Mouse (Mus musculus) heart, adult 9 months (tissue): ENCODE data around the gene Klkb1.
"Not testable (repeated sequence)": the region's sequence is repeated elsewhere in the genome, so short reads cannot be mapped to it uniquely, and the experiment has no call there.

Experiments used
- DNase-seq, 2 experiments: peaks; one replicate each; pipeline ENCODE4 v3.0.0; 2022; ENCODE audit warnings: low spot score in 2 of 2

The Klkb1 gene

GRCm38 (mm10) chr8:45294687-45295086 lies at the start of gene Klkb1:
Klkb1 (minus strand) TSS chr8:45294859.
- DNase-seq: no peak

GRCm38 (mm10) chr8:45344298-45344697 lies 49.6 kb upstream of the Klkb1 start:
- no peak for DNase-seq

GRCm38 (mm10) chr8:45341630-45342628 lies 47.3 kb upstream of the Klkb1 start:
- no peak for DNase-seq

- peak; percentile 29 to 38 for DNase-seq
These were observed 38.8 kb upstream of the Klkb1 start for GRCm38 (mm10) chr8:45333493-45333892.

DNA sequence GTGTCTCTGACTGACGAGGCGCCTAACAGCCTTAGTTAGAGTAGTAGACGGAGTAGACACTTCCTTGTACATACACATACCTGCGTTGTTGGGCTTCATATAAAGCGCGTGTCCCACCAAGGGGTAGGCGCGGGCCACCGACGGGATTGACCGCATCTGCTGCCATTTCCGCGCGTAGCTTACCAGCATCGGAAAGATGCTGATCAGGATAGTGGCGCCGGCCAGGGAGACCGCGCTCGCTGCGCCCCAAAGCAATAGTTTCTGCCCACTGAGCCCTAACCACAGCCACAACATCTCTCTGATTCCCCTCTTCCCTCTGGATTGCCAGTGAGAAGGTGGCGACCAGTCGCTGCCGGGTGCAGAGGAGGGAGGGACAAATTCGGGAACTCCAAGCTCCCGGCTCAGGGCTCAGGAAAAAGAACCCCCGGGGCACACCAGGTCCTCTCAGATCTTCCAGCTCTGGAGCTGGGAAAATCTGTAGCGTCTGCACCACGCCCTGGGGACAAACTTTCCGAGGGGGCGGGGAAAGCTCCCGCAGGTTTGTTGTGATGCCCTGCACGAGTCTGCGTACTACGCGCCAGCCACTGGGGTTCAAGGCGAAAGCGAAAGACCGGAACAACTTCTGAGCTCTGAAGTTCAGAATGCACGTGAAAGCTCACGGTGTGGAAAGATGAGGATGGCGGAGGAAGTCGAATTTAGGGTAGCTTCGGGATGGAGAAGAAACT lies 38.2 kb upstream of the Klkb1 start, which contains the start of gene Cyp4v3:
Cyp4v3 (minus strand) TSS at position 532 of the 725 bp plus-strand sequence.
- DNase-seq: peak; percentile 77 to 81

DNA sequence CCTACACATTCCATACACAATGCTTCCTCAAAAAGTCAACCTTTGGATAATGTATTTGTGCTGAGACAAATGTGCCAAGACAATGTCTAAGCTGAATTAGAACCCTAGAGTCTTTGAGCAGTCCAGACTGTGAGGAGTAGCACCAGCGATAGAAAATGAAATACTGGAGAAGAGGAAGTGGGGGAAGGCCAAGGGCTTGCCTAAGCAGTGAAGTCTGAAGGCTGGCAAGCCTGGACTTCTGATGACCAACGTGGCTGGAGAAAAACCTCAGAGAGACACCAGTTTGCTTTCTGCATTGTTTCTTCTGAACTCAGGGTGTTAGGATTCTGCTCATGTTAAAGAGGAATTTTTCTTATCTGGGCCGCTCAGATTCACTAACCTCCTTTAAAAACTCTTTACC lies 36.2 kb upstream of the Klkb1 start:
- no peak for DNase-seq

DNA sequence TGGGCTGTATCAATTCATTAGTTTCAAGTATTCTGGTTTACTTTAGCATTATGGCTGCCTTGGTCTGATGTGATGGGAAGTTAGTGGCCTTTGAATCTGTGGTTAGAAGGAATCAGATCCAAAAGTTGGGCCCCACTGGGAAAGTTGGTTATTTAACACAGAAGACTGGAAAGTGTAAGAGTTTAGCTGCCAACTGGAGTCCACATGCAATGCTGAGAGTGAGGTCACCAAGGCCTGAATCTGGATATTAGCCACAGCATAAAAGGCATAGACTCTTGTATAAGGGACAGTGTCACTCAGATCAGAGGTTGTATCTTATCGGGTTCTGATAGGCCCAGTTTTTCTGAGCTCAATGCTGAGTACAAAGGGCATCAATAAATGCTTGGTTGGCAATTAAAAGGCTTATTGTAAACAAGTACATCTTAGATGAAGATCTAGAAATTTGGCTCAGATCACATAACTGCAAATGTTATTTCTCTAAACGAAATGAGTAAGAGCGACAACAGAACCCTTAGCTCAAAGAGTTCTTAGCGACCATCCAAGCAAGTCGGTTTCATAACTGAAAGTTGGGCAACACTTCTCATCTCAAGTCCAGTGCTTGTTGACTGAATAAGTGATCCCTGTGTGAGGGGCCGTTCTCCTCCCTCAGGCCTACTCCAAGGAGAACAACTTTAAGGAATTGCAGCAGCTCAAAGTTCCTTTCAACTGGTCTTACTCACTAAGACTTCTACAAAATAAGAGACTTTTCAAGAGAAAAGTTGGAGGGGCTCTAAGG lies 34.7 kb upstream of the Klkb1 start:
- peak; percentile 12 to 24 for DNase-seq

DNA sequence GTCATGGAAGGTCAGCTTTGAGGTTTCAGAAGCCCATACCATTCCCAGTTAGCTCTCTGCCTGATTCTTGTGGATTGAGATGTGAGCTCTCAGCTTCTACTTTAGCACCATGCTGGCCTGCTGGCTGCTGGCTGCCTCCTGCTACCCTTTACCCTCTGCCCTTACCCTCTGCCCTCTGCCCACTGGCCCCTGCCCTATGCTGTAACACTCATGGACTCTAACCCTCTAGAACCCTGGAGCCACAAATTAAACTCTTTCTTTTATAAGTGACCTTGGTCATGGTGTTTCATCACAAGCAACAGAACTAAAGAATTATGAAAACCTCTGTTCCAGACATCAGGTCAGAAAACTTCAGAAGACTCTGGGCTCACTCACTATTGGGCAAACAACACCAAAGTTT lies 32.4 kb upstream of the Klkb1 start:
- not testable (repeated sequence) for DNase-seq

DNA sequence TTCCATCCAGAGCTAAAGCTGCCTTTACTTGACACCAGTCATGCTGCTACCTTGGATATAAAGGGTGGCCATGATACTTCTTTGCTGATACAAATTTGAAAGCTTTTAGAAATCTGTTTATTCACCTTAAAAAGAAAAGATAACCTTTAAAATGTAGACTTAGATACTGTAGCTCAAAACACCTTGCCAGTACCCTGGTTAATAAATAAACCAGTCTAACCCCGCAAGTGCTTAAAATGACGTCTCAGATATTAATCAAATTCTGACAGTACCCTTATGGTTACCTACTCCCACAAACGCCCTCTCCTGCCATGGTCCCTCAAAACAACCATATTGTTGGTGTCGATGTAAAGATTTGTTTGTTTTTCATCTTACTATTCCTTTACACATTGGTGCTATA lies 29.5 kb upstream of the Klkb1 start:
- no peak for DNase-seq

DNA sequence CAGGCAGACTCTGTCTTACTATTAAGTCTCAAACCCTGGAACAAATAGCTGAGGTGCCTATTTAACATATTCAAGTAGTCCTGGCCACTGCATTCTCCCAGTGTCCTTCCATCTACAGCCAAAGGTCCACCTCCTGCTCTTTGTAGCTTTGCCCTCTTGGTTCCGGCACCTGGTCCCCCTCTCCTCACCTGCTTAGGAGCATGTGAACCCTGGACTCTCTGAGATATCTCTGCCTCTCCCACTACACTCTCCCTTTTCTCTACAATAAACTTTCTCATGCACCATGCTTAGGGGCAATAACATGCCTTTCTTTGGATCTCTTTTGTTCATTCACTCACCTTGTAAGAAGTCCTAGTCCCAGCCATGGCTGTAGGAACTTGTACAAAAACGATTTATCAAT lies 26.7 kb upstream of the Klkb1 start:
- DNase-seq: no peak

DNA sequence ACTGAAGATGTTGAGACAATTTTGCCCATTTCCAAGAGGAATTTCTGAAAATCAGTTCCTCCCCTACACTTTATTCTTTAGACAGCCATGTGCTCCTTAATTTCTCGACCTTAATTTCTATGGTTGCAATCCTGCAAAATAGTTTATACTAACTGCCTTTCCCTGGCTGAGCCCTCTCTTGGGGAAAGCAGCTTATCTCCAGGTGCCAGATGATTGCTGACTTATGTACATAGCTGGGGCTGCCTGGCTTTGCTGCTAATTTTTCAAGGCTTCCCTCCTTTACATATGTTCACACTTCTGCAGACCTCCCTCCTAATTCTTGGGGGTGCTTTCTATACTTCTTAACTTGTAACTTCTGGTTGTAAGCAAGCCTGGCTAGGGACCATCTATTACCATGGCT lies 26.3 kb upstream of the Klkb1 start:
- no peak for DNase-seq

DNA sequence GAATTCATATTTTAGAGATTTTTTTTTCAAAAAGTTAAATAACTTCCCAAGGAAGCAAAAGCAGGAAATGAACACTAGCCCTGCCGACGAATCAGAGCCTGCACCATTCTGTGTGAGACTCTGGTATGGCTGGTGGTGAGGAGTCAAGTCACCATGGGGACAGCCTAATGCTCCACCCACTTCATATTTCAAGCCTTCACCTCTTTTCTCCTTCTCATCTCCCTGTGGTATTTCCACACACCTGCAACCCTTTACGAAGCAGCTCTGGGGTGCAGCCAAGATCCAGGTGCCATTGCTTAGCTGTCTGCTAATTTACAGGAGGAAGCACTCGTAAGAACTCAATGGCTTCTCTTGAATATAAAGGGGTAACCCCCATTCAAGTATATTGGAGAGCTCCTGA lies 16.3 kb upstream of the Klkb1 start:
- no peak for DNase-seq

DNA sequence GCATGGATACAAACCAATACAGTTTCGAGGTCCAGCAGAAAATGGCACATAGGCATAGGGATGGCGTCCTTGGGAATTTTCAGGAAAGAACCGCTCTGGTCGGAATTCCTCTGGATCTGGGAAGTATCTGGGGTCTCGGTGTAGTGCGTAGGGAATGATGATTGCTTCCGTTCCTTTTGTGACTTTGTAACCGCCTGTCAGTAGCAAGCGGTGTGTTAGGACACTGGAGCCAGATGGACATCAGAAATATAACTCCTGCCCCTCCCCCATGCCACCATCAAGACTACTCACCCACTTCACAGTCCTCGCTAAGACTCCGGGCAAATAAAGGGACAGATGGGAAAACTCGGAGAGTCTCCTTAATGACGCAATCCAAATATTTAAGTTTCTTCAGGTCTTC lies 13.7 kb upstream of the Klkb1 start, which contains the start of gene Gm45753:
Gm45753 (minus strand) TSS at position 101 of the 400 bp plus-strand sequence.
- no peak for DNase-seq

GRCm38 (mm10) chr8:45305479-45305878 lies 10.8 kb upstream of the Klkb1 start:
- no peak for DNase-seq

DNA sequence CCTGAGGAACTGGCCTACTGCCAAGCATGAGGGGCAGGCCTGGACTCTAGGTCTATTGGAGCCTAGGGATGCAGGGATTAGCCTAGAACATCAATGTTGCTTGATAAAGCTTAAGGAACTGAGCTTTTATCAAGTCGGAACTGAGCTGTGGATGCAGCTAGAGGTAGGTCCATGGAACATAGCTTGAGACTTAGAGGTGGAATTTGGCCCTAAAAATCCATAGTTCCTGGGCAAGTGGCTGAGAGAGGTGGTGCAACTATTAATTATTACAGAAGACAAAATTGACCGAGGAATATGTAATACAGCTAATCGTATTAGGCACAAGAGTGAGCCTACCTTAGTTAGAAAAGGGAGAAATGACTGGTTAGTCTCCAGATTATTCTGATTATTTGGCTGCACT lies 9.7 kb upstream of the Klkb1 start:
- no peak for DNase-seq

DNA sequence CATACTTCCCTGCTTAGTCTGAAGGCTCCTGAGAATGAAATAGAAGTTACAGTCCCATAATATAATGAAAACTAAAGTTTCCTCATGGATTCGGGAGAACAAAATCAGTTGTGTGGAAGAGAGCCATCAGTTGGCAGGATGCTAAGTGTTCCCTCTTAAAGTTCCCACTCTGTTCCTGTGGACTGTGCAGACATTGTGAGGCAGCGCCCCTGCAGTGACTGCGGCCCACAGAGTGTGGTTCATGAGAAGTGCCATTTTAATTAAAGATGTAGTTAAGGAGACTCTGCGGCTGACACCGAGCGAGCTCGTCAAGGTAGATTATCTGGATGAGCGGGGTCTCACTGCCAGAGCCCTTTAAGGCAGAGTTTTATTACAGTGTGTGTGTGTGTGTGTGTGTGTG lies 7.7 kb upstream of the Klkb1 start:
- DNase-seq: no peak

DNA sequence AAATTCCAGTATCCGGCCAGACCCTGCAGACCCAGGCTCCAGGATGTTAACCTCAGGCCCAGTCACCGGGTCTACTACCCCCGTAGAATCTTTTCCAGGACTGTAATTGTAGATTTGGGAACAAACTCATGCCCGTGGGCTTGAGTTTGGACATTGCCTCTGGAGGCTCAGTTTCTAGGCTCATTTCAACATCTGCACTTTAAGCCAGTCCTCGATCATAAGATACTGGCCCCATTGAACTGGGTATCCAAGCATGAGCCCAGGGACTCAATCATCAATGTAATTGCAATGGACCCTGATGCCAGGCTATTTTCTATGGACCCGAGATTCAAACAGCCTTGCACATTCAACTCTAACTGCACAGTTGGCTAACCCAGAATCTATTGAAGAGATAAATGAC lies 617 bp upstream of the Klkb1 start:
- DNase-seq: no peak

- DNase-seq: no peak
These were observed 2.9 kb downstream of the Klkb1 start for GRCm38 (mm10) chr8:45291790-45292189.

DNA sequence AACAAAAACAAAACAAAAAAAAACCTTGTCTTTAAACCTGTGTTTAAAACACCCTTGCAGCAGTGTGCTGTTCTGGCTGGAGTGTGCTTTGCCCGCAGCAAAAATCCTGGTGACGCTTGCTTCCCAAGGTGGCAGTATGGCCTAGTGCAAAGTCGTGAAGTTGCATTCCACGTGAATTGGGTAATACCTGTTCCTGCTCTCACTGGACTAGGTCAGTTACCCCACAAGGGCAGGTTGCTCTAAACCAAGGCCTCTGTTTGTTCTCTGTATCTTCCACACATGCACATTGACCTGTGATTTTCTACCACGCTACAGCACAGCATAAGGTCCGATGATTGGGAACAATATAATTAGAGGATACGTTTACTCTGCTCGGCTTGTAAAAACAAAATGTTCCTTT lies 13.0 kb downstream of the Klkb1 start:
- DNase-seq: no peak

GRCm38 (mm10) chr8:45277453-45277852 lies 17.2 kb downstream of the Klkb1 start:
- no peak for DNase-seq

DNA sequence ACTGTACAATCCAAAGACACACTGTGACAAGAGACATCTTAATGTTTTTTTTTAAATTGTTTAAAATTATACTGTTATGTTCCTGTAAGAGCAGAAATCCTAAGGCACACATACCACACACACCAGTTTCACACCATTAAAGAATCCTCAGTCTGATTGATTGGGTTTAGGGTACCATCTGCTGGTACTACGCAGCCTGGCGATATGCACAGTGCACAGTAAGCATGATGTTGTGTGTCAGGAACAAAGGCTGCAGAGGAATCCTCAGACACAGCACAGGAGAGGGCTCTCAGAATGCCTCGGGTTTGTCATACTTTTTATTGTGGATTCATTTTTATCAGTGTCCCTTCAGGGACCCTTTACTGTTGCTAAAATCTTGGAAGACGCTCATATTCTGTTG lies 20.3 kb downstream of the Klkb1 start:
- no peak for DNase-seq

GRCm38 (mm10) chr8:45269056-45269455 lies 25.6 kb downstream of the Klkb1 start:
- no peak for DNase-seq
